23 mouse cellular contexts compared by ENCODE assay signal in genomic region chr15:38163721-38164120, GRCm38 (mm10).
DNase-seq lines count a peak whose midpoint lies in the region; ATAC-seq and TF ChIP-seq lines count a peak whose summit lies in the region.
"Had no signal": no experiment of that assay in that cellular context is flagged by ENCODE, and none has a peak within 500 bp of the region (broad histone marks: within the 10 kb centered on the region; RNA-seq: fewer than 3 reads in every experiment).

No protein-coding gene starts in this region.

- no peak for TF ChIP-seq CTCF in forebrain, postnatal 0 days (IDR thresholded peaks at IDR 0.05; ENCODE audit: low read depth)
- TF ChIP-seq CTCF in midbrain, postnatal 0 days (IDR thresholded peaks at IDR 0.05): no peak

- no peaks in the 10 kb centered on the region for H3K36me3 ChIP-seq in forebrain, postnatal 0 days (ENCODE audit: insufficient read depth)
- no peaks in the 10 kb centered on the region for H3K36me3 ChIP-seq in forebrain, embryonic 11.5 days (ENCODE audit: control insufficient read depth, insufficient read depth, low read length)
- no peaks in the 10 kb centered on the region for H3K36me3 ChIP-seq in midbrain, embryonic 15.5 days (replicated peaks)
- no peaks in the 10 kb centered on the region for H3K36me3 ChIP-seq in midbrain, embryonic 10.5 days
- H3K36me3 ChIP-seq in midbrain, postnatal 0 days (ENCODE audit: insufficient read depth, low read length): no peaks in the 10 kb centered on the region
- H3K36me3 ChIP-seq: embryonic facial prominence, embryonic 13.5 days; G1E; limb, embryonic 15.5 days; liver, embryonic 15.5 days; neural tube, embryonic 15.5 days had no signal

- H3K27me3 ChIP-seq in forebrain, postnatal 0 days (ENCODE audit: insufficient read depth, low read length): no peaks in the 10 kb centered on the region
- H3K27me3 ChIP-seq in forebrain, embryonic 11.5 days (ENCODE audit: control insufficient read depth, insufficient read depth, low read length): no peaks in the 10 kb centered on the region
- no peaks in the 10 kb centered on the region for H3K27me3 ChIP-seq in midbrain, embryonic 15.5 days (replicated peaks)
- H3K27me3 ChIP-seq in midbrain, embryonic 10.5 days (ENCODE audit: low read depth, poor library complexity, severe bottlenecking): no peaks in the 10 kb centered on the region
- no peaks in the 10 kb centered on the region for H3K27me3 ChIP-seq in midbrain, postnatal 0 days (ENCODE audit: insufficient read depth, low read length)
- H3K27me3 ChIP-seq: embryonic facial prominence, embryonic 13.5 days; limb, embryonic 15.5 days; liver, embryonic 15.5 days; neural tube, embryonic 15.5 days had no signal

- H3K9me3 ChIP-seq in forebrain, postnatal 0 days (ENCODE audit: low read length): no peaks in the 10 kb centered on the region
- no peaks in the 10 kb centered on the region for H3K9me3 ChIP-seq in forebrain, embryonic 11.5 days (ENCODE audit: control insufficient read depth, low read length)
- no peaks in the 10 kb centered on the region for H3K9me3 ChIP-seq in midbrain, embryonic 15.5 days
- no peaks in the 10 kb centered on the region for H3K9me3 ChIP-seq in midbrain, embryonic 10.5 days (replicated peaks)
- no peaks in the 10 kb centered on the region for H3K9me3 ChIP-seq in midbrain, postnatal 0 days (ENCODE audit: low read length)
- H3K9me3 ChIP-seq: embryonic facial prominence, embryonic 13.5 days; G1E; limb, embryonic 15.5 days; liver, embryonic 15.5 days; neural tube, embryonic 15.5 days had no signal

- no peak overlapping the region for H3K27ac ChIP-seq in forebrain, postnatal 0 days (ENCODE audit: low read depth, low read length)
- no peak overlapping the region for H3K27ac ChIP-seq in forebrain, embryonic 11.5 days (ENCODE audit: low read depth, low read length)
- peak overlapping the region; percentile 34; the same call in 1 of the 2 replicates for H3K27ac ChIP-seq in midbrain, embryonic 15.5 days
- H3K27ac ChIP-seq in midbrain, embryonic 10.5 days (replicated peaks): no peak overlapping the region
- no peak overlapping the region for H3K27ac ChIP-seq in midbrain, postnatal 0 days (ENCODE audit: low read depth, low read length)
- H3K27ac ChIP-seq: embryonic facial prominence, embryonic 13.5 days; limb, embryonic 15.5 days; liver, embryonic 15.5 days; neural tube, embryonic 15.5 days had no signal

- WGBS in forebrain, postnatal 0 days: 43% methylated on average over 6 of the region's 6 CpGs
- 78% methylated on average over 6 of the region's 6 CpGs for WGBS in forebrain, embryonic 11.5 days
- 38% methylated on average over 6 of the region's 6 CpGs for WGBS in midbrain, embryonic 15.5 days
- 79% methylated on average over 6 of the region's 6 CpGs for WGBS in midbrain, embryonic 10.5 days
- 20% methylated on average over 6 of the region's 6 CpGs for WGBS in midbrain, postnatal 0 days

- no peaks in the 10 kb centered on the region for H3K4me1 ChIP-seq in forebrain, postnatal 0 days (ENCODE audit: insufficient read depth)
- H3K4me1 ChIP-seq in forebrain, embryonic 11.5 days (replicated peaks; ENCODE audit: control insufficient read depth, insufficient read depth, low read length): no peaks in the 10 kb centered on the region
- peaks cover 6% of the 10 kb centered on the region for H3K4me1 ChIP-seq in midbrain, embryonic 15.5 days
- H3K4me1 ChIP-seq in midbrain, embryonic 10.5 days: no peaks in the 10 kb centered on the region
- H3K4me1 ChIP-seq in midbrain, postnatal 0 days (ENCODE audit: insufficient read depth, low read length): no peaks in the 10 kb centered on the region
- H3K4me1 ChIP-seq: embryonic facial prominence, embryonic 13.5 days; limb, embryonic 15.5 days; liver, embryonic 15.5 days; neural tube, embryonic 15.5 days had no signal

- H3K4me2 ChIP-seq in forebrain, postnatal 0 days (ENCODE audit: low read depth): no peak overlapping the region
- no peak overlapping the region for H3K4me2 ChIP-seq in forebrain, embryonic 11.5 days (ENCODE audit: low read depth, low read length, severe bottlenecking)
- H3K4me2 ChIP-seq in midbrain, embryonic 15.5 days: no peak overlapping the region
- no peak overlapping the region for H3K4me2 ChIP-seq in midbrain, postnatal 0 days (ENCODE audit: low read depth, low read length, poor library complexity, severe bottlenecking)
- H3K4me2 ChIP-seq: embryonic facial prominence, embryonic 13.5 days; heart, embryonic 11.5 days; limb, embryonic 15.5 days; liver, embryonic 15.5 days; neural tube, embryonic 15.5 days had no signal

- DNase-seq in forebrain, postnatal 0 days: peak; percentile 26
- DNase-seq in forebrain, embryonic 11.5 days (ENCODE audit: low spot score): no peak
- peak; percentile 14 for DNase-seq in kidney, postnatal 14 days
- DNase-seq in kidney, postnatal 25 days: no peak
- DNase-seq in midbrain, embryonic 10.5 days (ENCODE audit: low spot score): no peak
- DNase-seq in midbrain, postnatal 0 days (ENCODE audit: low spot score): peak; percentile 31
- DNase-seq in layer of hippocampus, postnatal 14 days (ENCODE audit: low spot score in 2 of 2): no peak
- DNase-seq: cerebellum, adult 9-11 months; heart, postnatal 10 days; kidney, adult 9 months; kidney, postnatal 4 days; layer of hippocampus, postnatal 36 days; right cerebral cortex, postnatal 14 days; spleen, adult 18-20 months; thymus, adult 18-20 months had no signal

- H3K4me3 ChIP-seq in forebrain, postnatal 0 days (ENCODE audit: low read depth, low read length): no peak overlapping the region
- H3K4me3 ChIP-seq in forebrain, embryonic 11.5 days (ENCODE audit: low read depth, low read length): no peak overlapping the region
- H3K4me3 ChIP-seq in midbrain, embryonic 15.5 days: no peak overlapping the region
- no peak overlapping the region for H3K4me3 ChIP-seq in midbrain, embryonic 10.5 days
- no peak overlapping the region for H3K4me3 ChIP-seq in midbrain, postnatal 0 days (ENCODE audit: low read depth, low read length)
- H3K4me3 ChIP-seq: embryonic facial prominence, embryonic 13.5 days; limb, embryonic 15.5 days; liver, embryonic 15.5 days; neural tube, embryonic 15.5 days had no signal

- no peak overlapping the region for H3K9ac ChIP-seq in forebrain, postnatal 0 days
- H3K9ac ChIP-seq in forebrain, embryonic 11.5 days (ENCODE audit: low read length): no peak overlapping the region
- no peak overlapping the region for H3K9ac ChIP-seq in midbrain, embryonic 15.5 days
- H3K9ac ChIP-seq in midbrain, postnatal 0 days (replicated peaks; ENCODE audit: low read length, poor library complexity, severe bottlenecking): no peak overlapping the region
- H3K9ac ChIP-seq: embryonic facial prominence, embryonic 13.5 days; limb, embryonic 15.5 days; liver, embryonic 15.5 days; neural tube, embryonic 15.5 days had no signal

- peak; percentile 14; the same call in 1 of the 2 replicates for ATAC-seq in forebrain, postnatal 0 days
- no peak for ATAC-seq in forebrain, embryonic 11.5 days (replicated peaks; ENCODE audit: low FRiP score)
- ATAC-seq in midbrain, embryonic 15.5 days (replicated peaks): no peak
- ATAC-seq in midbrain, postnatal 0 days (ENCODE audit: low FRiP score): no peak
- ATAC-seq: forebrain, embryonic 16.5 days had no signal

Comparison
In these comparisons a context has a peak if more than half of its experiments do, and no peak if none do; other contexts are left out.
1. DNase-seq: peak in forebrain, postnatal 0 days (single experiment), kidney, postnatal 14 days (single experiment) and midbrain, postnatal 0 days (single experiment); none in forebrain, embryonic 11.5 days (single experiment), kidney, postnatal 25 days (0 of 2), midbrain, embryonic 10.5 days (single experiment) and layer of hippocampus, postnatal 14 days (0 of 2).